Mouse (Mus musculus): Measurements from ENCODE around the gene Olfr521. TPM values are rescaled to one million over a fixed set of nuclear protein-coding genes. Genes with fewer than 3 reads are reported as not detected.

The Olfr521 gene
- not detected for total RNA-seq (2023)

GRCm38 (mm10) chr7:99763207-99763606 lies at the start of gene Olfr521:
Gene Olfr521, plus strand, starts transcription at chr7:99763507.

GRCm38 (mm10) chr7:99729973-99730372 lies 33.3 kb upstream of the Olfr521 start, which contains the start of gene Olfr520:
Gene Olfr520, plus strand, starts transcription at chr7:99730273.

Other genes with a start within 250 kb of the Olfr521 start
- gene Arrb1, start 228.0 kb upstream of the Olfr521 start, total RNA-seq (2023): 86.8 TPM
- gene Tpbgl, start 136.4 kb upstream of the Olfr521 start, total RNA-seq (2023): 1.7 TPM
- 0.82 TPM for gene Slco2b1, start 52.2 kb upstream of the Olfr521 start, total RNA-seq (2023)
- gene Olfr520, start 33.2 kb upstream of the Olfr521 start, total RNA-seq (2023): not detected
- 5.3 TPM for gene Neu3, start 64.9 kb downstream of the Olfr521 start, total RNA-seq (2023)
- gene Xrra1, start 95.6 kb downstream of the Olfr521 start, total RNA-seq (2023): not detected
- 123 TPM for gene Spcs2, start 100.0 kb downstream of the Olfr521 start, total RNA-seq (2023)
- 27.8 TPM for gene Rnf169, start 216.9 kb downstream of the Olfr521 start, total RNA-seq (2023)
- gene Chrdl2, start 242.7 kb downstream of the Olfr521 start, total RNA-seq (2023): not detected

Measured in CD4-positive naive resting alpha-beta T cell, adult 76 days (primary cell).